Mouse (Mus musculus) stomach, embryonic 14.5 days (tissue): Measurements from ENCODE around the gene 5730480H06Rik. TPM values are rescaled to one million over a fixed set of nuclear protein-coding genes. Genes with fewer than 3 reads are reported as not detected.

Source experiments
- ATAC-seq: fragments of 200-750 bp; cut with Nextera tagmentation; 2 replicates; pipeline ENCODE4 v1.8.0; 2017; ENCODE audit warnings: low read depth, moderate TSS enrichment; ENCODE audit not compliant: insufficient number of reproducible peaks, insufficient read depth, low FRiP score
- H3K27ac ChIP-seq: fragments of 300-500 bp; sonication (generic); 2 replicates; pipeline ENCODE4 v1.5.1; 2014; ENCODE audit warnings: mild to moderate bottlenecking, low read length, moderate library complexity, mixed read lengths
- H3K27me3 ChIP-seq: fragments of 300-500 bp; sonication (generic); 2 replicates; pipeline ENCODE4 v1.6.1; 2014; ENCODE audit warnings: low read length, control low read depth, mixed read lengths; ENCODE audit not compliant: control insufficient read depth, insufficient read depth
- H3K36me3 ChIP-seq: fragments of 300-500 bp; sonication (generic); 2 replicates; pipeline ENCODE4 v1.6.1; 2014; ENCODE audit warnings: mild to moderate bottlenecking, control low read depth, low read length, moderate library complexity, mixed read lengths; ENCODE audit not compliant: control insufficient read depth, insufficient read depth
- H3K4me1 ChIP-seq: fragments of 300-500 bp; sonication (generic); 2 replicates; pipeline ENCODE4 v1.6.1; 2014; ENCODE audit warnings: low read length, control low read depth, mixed read lengths; ENCODE audit not compliant: control insufficient read depth, insufficient read depth
- H3K4me2 ChIP-seq: fragments of 300-500 bp; sonication (generic); replicated peaks from 2 replicates; pipeline ENCODE4 v1.6.1; 2014; ENCODE audit warnings: low read depth, low read length, control low read depth
- H3K4me3 ChIP-seq: fragments of 300-500 bp; sonication (generic); 2 replicates; pipeline ENCODE4 v1.5.1; 2014; ENCODE audit warnings: low read depth, low read length, control low read depth
- H3K9ac ChIP-seq: fragments of 300-500 bp; sonication (generic); replicated peaks from 2 replicates; pipeline ENCODE4 v1.6.1; 2014; ENCODE audit warnings: low read depth, mild to moderate bottlenecking, control low read depth, low read length, moderate library complexity, mixed read lengths
- H3K9me3 ChIP-seq: fragments of 300-500 bp; sonication (generic); 2 replicates; pipeline ENCODE4 v1.6.1; 2016; ENCODE audit warnings: low read depth, low read length, control low read depth; ENCODE audit not compliant: control insufficient read depth
- WGBS: fragments of 180-500 bp; shearing (Covaris S2); extraction: QIAGEN DNeasy Blood & Tissue Kit; methylation state at CpG from one replicate; pipeline ENCODE4 v1.1.7; 2014; 5-methylcytosine and 5-hydroxymethylcytosine counted together
- polyA plus RNA-seq: library from polyadenylated mRNA; unstranded; fragments of >200 nt; fragmentation: Nextera tagmentation; extraction: Ambion mirVana; gene quantifications from 2 replicates; pipeline ENCODE4 v1.2.1, GENCODE M21; 2014

The 5730480H06Rik gene
- polyA plus RNA-seq, 1 experiment from 2014 or later = 28.9 TPM

- Histone ChIP-seq H3K9me3 (no peaks in the 10 kb centered on the region), H3K4me3 (no peak overlapping the region), H3K4me1 (no peaks in the 10 kb centered on the region), H3K27ac (no peak overlapping the region), H3K9ac (no peak overlapping the region), H3K36me3 (no peaks in the 10 kb centered on the region), H3K4me2 (no peak overlapping the region), H3K27me3 (no peaks in the 10 kb centered on the region)
- ATAC-seq = no peak
- 39% methylated on average over 9 of the region's 9 CpGs for WGBS
These were observed 6.2 kb downstream of the 5730480H06Rik start for GRCm38 (mm10) chr5:48333884-48334513.

GRCm38 (mm10) chr5:48340808-48341433, 13.2 kb downstream of the 5730480H06Rik start:
- H3K4me3 ChIP-seq = no peak overlapping the region
- no peak for ATAC-seq
- H3K27ac ChIP-seq = no peak overlapping the region
- no peak overlapping the region for H3K4me2 ChIP-seq
- no peaks in the 10 kb centered on the region for H3K9me3 ChIP-seq
- no peaks in the 10 kb centered on the region for H3K27me3 ChIP-seq
- H3K4me1 ChIP-seq = no peaks in the 10 kb centered on the region
- 38% methylated on average over 7 of the region's 7 CpGs for WGBS
- H3K9ac ChIP-seq = no peak overlapping the region
- no peaks in the 10 kb centered on the region for H3K36me3 ChIP-seq

- WGBS = 27% methylated on average over 5 of the region's 5 CpGs
- Histone ChIP-seq H3K27me3 (no peaks in the 10 kb centered on the region), H3K4me2 (no peak overlapping the region), H3K36me3 (no peaks in the 10 kb centered on the region), H3K9me3 (no peaks in the 10 kb centered on the region), H3K27ac (no peak overlapping the region), H3K9ac (no peak overlapping the region), H3K4me1 (no peaks in the 10 kb centered on the region), H3K4me3 (no peak overlapping the region)
- ATAC-seq = peak; percentile 67; the same call in 1 of the 2 replicates
These were observed 17.6 kb downstream of the 5730480H06Rik start for GRCm38 (mm10) chr5:48345095-48345982.

GRCm38 (mm10) chr5:48345983-48346648, 18.4 kb downstream of the 5730480H06Rik start:
- H3K27ac ChIP-seq = no peak overlapping the region
- WGBS = 92% methylated on average over 2 of the region's 2 CpGs
- no peak overlapping the region for H3K9ac ChIP-seq
- H3K4me3 ChIP-seq = no peak overlapping the region
- no peak for ATAC-seq
- H3K4me2 ChIP-seq = no peak overlapping the region
- no peaks in the 10 kb centered on the region for H3K36me3 ChIP-seq
- no peaks in the 10 kb centered on the region for H3K4me1 ChIP-seq
- H3K27me3 ChIP-seq = no peaks in the 10 kb centered on the region
- no peaks in the 10 kb centered on the region for H3K9me3 ChIP-seq

- no peak overlapping the region for H3K4me2 ChIP-seq
- no peaks in the 10 kb centered on the region for H3K4me1 ChIP-seq
- no peak overlapping the region for H3K4me3 ChIP-seq
- H3K36me3 ChIP-seq = no peaks in the 10 kb centered on the region
- WGBS = 83% methylated on average over 1 of the region's 1 CpGs
- H3K9me3 ChIP-seq = no peaks in the 10 kb centered on the region
- H3K27ac ChIP-seq = no peak overlapping the region
- no peak overlapping the region for H3K9ac ChIP-seq
- ATAC-seq = no peak
- H3K27me3 ChIP-seq = no peaks in the 10 kb centered on the region
These were observed 21.6 kb downstream of the 5730480H06Rik start for GRCm38 (mm10) chr5:48349309-48349708.

GRCm38 (mm10) chr5:48371890-48372766, 44.4 kb downstream of the 5730480H06Rik start:
- H3K4me2 ChIP-seq = peak overlapping the region; percentile 61
- H3K4me1 ChIP-seq = peaks cover 3% of the 10 kb centered on the region; the same call in 1 of the 2 replicates
- peak overlapping the region; percentile 78 for H3K9ac ChIP-seq
- no peaks in the 10 kb centered on the region for H3K9me3 ChIP-seq
- under 1% methylated on average over 44 of the region's 44 CpGs for WGBS
- peak overlapping the region; percentile 84 for H3K4me3 ChIP-seq
- H3K36me3 ChIP-seq = peaks cover 9% of the 10 kb centered on the region; the same call in 1 of the 2 replicates
- ATAC-seq = peak; percentile 100
- no peaks in the 10 kb centered on the region for H3K27me3 ChIP-seq
- H3K27ac ChIP-seq = peak overlapping the region; percentile 45; the same call in 1 of the 2 replicates

- Histone ChIP-seq H3K27me3 (no peaks in the 10 kb centered on the region), H3K9me3 (no peaks in the 10 kb centered on the region), H3K36me3 (no peaks in the 10 kb centered on the region), H3K4me1 (no peaks in the 10 kb centered on the region), H3K4me3 (no peak overlapping the region), H3K9ac (no peak overlapping the region), H3K4me2 (no peak overlapping the region), H3K27ac (no peak overlapping the region)
- 59% methylated on average over 3 of the region's 3 CpGs for WGBS
- ATAC-seq = no peak
These were observed 74.7 kb downstream of the 5730480H06Rik start for GRCm38 (mm10) chr5:48402497-48402896.
